Mouse (Mus musculus) Patski (cell line): ENCODE measurements at regions not wholly inside any gene's neighbourhood (a gene's known extent, or its start where the extent isn't known, plus 50 kb on each side); places are given as distances from the start of the nearest gene placed in this dataset.
A peak's percentile ranks its signal among the peaks of the same experiment; 100 is the strongest.

ENCODE experiments used
- ATAC-seq: fragments of 100-300 bp; one replicate; pipeline ENCODE4 v1.8.0; 2021
- CTCF ChIA-PET: fragments of 350-600 bp; sonication (Branson Sonifier 250); formaldehyde crosslinking; loops from one replicate; lab custom pipeline; 2022; ENCODE audit warnings: inconsistent platforms; lab: Charles Lee
- POLR2A ChIA-PET: fragments of 350-600 bp; sonication (Branson Sonifier 250); formaldehyde crosslinking; loops from one replicate; lab custom pipeline; 2022; ENCODE audit warnings: antibody characterized with exemption, inconsistent platforms; lab: Charles Lee
- DNase-seq: peaks from one replicate; pipeline ENCODE4 v3.0.0-alpha.2; 2011; ENCODE audit warnings: low read depth, low spot score
- H3K27me3 ChIP-seq: fragments of 371-371 bp; one replicate; pipeline ENCODE4 v1.5.1; 2021
- CTCF ChIP-seq: fragments of 100-300 bp; IDR thresholded peaks from one replicate; pipeline ENCODE4 v1.5.1; 2021
- in situ Hi-C: fragments of 300-500 bp; cut with MboI; formaldehyde crosslinking; loops from 3 replicates; pipeline ENCODE4 v1.11.1; 2018; ENCODE audit warnings: low pct_unique_long_range_greater_than_20kb, mixed read lengths

DNA sequence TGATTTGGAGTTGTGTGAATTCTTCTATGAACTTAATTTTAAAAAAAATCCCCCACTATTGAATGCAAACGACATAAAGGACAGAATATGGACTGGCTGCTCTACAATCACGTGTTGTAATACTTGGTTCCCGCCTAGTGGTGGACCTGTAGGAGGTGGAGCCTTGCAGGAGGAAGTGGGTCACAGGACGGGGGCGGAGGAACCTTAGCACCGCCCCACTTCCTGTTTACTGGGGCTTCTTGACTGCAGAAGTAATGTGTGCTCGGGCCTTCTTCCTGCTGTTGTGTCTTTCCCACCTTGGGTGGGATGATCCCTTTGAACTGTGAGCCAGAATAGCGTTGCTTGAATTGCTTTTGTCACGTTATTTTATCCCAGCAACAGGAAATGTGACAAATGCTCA lies 52.2 kb upstream of the Tmem108 start:
- ChIA-PET POLR2A (no interaction called here), CTCF (no interaction called here)
- in situ Hi-C loops = no loop called here

GRCm38 (mm10) chr9:103818998-103819397 lies 57.4 kb upstream of the Tmem108 start:
- ChIA-PET CTCF (no interaction called here), POLR2A (no interaction called here)
- in situ Hi-C loops = no loop called here
- H3K27me3 ChIP-seq = no peaks in the 10 kb centered on the region
- no peak for TF ChIP-seq CTCF
- no peak for DNase-seq
- no peak for ATAC-seq

More for the DNA sequence above, 52.2 kb upstream of the Tmem108 start:
- TF ChIP-seq CTCF = no peak
- DNase-seq (no peak), ATAC-seq (no peak)
- H3K27me3 ChIP-seq = peaks cover 3% of the 10 kb centered on the region

GRCm38 (mm10) chr9:103821632-103822031 lies 60.0 kb upstream of the Tmem108 start:
- CTCF ChIA-PET = no interaction called here
- H3K27me3 ChIP-seq = no peaks in the 10 kb centered on the region
- POLR2A ChIA-PET = interaction anchor here (0.6 kb wide), 1 partner anchor 13 kb away, joined by 6 read pairs; no protein-coding TSS in a partner anchor
- in situ Hi-C loops = no loop called here
- DNase-seq (no peak), ATAC-seq (no peak)
- TF ChIP-seq CTCF = no peak

DNA sequence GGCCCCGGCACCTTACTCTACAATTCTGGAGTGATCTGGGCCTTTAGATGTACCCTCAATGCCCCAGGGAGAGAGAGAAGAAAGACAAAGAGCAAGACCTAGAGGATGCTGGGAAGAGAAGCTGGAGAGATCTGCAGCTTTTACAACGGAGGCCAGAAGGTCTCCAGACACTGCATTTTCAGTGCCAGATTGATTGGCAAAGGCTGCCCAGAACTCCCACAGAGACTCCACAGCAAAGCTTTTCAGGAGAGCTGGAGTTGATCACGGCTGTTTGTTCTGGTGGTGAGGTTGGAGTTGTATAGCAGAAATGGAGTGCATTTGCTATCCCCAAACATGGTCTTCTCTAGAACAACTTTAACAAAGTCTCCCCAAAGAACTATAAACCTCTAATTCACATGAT lies 61.9 kb upstream of the Tmem108 start:
- no peaks in the 10 kb centered on the region for H3K27me3 ChIP-seq
- ChIA-PET CTCF (no interaction called here), POLR2A (no interaction called here)
- in situ Hi-C loops = no loop called here
- no peak for TF ChIP-seq CTCF
- ATAC-seq (no peak), DNase-seq (no peak)

- DNase-seq = no peak
- in situ Hi-C loops = no loop called here
- TF ChIP-seq CTCF = no peak
- ATAC-seq = no peak
- ChIA-PET POLR2A (no interaction called here), CTCF (no interaction called here)
- peaks cover 3% of the 10 kb centered on the region for H3K27me3 ChIP-seq
Measured at GRCm38 (mm10) chr9:103841199-103841598, 79.6 kb upstream of the Tmem108 start.

DNA sequence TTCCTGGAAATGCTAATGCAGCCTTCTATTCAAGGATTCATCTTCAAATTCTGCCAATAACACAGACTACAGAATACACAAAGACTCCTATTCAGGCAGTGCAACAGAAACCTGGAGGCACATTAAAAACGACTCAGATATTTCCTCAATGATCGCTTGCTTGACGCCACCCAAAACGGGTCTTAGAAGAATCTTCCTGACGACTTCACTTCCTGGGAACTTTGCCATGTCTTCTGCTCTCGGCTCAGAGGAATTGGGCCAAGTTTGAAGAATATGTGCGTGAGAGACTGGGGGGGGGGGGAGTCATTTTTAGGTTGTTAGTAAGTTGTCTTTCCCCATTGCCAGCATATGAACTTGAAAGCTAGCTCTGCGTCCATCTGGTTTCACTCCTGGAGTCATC lies 82.2 kb upstream of the Tmem108 start:
- in situ Hi-C loops = no loop called here
- CTCF ChIA-PET = no interaction called here
- POLR2A ChIA-PET = no interaction called here
- DNase-seq (no peak), ATAC-seq (no peak)
- peaks cover 3% of the 10 kb centered on the region for H3K27me3 ChIP-seq
- no peak for TF ChIP-seq CTCF

DNA sequence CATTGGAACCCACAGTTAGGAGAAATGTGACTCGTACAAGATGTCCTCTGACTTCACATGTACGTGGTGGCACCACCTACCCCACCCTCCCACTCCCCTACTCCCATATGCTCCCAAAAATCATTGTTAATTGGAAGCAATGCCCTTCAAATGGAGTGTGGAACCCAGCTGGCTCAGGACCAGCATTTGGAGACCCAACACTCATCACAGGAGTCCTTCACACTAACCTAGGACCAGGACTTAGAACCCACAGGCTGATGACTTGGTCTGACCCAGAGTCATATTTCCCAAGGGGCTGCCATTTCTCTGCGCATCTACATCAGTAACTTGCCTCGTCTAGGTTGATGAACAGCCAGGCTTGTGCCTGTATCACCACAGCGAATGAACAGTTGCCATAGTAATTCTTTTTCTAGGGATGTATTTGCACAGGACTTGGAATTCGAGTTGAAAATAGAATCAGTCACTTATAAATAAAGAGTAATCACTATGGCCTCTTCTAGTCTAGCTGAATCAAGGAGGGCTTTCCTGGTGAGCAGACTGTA lies 84.3 kb upstream of the Tmem108 start:
- H3K27me3 ChIP-seq = peaks cover 3% of the 10 kb centered on the region
- CTCF ChIA-PET = no interaction called here
- POLR2A ChIA-PET = no interaction called here
- in situ Hi-C loops = no loop called here
- DNase-seq (no peak), ATAC-seq (no peak)
- TF ChIP-seq CTCF = no peak

- CTCF ChIA-PET = no interaction called here
- H3K27me3 ChIP-seq = no peaks in the 10 kb centered on the region
- no peak for DNase-seq
- POLR2A ChIA-PET = no interaction called here
- in situ Hi-C loops = no loop called here
- no peak for ATAC-seq
- no peak for TF ChIP-seq CTCF
Measured at GRCm38 (mm10) chr9:103847931-103848330, 86.3 kb upstream of the Tmem108 start.

DNA sequence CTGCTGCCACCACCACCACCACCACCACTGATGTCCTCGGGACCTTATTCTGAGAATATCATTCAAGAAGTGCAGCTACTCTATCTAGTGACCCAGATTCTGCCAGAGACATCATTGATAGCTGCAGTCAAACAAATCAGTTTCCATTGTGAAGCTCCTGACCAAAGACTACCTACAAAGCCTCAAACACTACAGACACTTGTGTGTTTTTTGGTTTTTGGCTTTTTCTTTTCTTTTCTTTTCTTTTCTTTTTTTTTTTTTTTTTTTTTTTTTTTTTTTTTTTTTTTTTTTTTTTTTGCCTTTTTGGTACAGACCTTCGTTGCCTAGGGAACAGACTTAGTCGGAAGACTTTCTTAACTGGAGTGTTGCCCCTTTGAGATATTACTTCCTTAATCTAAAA lies 87.4 kb upstream of the Tmem108 start:
- H3K27me3 ChIP-seq = no peaks in the 10 kb centered on the region
- ATAC-seq = no peak
- no peak for DNase-seq
- no peak for TF ChIP-seq CTCF
- ChIA-PET POLR2A (no interaction called here), CTCF (no interaction called here)
- in situ Hi-C loops = no loop called here

DNA sequence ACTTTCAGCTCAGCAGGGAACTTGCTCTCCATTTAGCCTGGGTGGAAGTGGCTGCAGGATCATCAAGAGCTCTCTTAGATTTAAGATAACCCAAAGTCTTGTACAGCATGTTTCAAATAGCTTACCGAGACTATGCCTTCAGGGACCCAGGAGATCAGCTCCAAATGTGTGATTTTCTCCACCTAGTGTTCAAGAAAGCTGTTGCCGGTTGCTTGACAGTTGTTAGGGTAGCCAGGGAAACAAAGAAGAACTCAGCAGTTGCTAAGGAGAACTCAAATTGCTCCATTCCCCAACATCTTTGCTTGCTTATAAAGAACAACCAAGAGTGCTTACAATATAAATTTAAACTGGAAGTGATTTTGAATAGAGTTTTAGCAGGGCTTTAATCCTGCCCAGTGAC lies 91.1 kb upstream of the Tmem108 start:
- POLR2A ChIA-PET = no interaction called here
- CTCF ChIA-PET = no interaction called here
- ATAC-seq = no peak
- H3K27me3 ChIP-seq = no peaks in the 10 kb centered on the region
- no peak for TF ChIP-seq CTCF
- in situ Hi-C loops = no loop called here
- DNase-seq = no peak

GRCm38 (mm10) chr9:103860658-103861377 lies 99.2 kb upstream of the Tmem108 start:
- ATAC-seq = peak; percentile 17
- POLR2A ChIA-PET = no interaction called here
- in situ Hi-C loops = no loop called here

More at GRCm38 (mm10) chr9:103860658-103861377, 99.2 kb upstream of the Tmem108 start:
- DNase-seq = no peak
- peaks cover 5% of the 10 kb centered on the region for H3K27me3 ChIP-seq
- no peak for TF ChIP-seq CTCF
- CTCF ChIA-PET = no interaction called here
